Mouse (Mus musculus) embryonic facial prominence, embryonic 14.5 days (tissue): Measurements from ENCODE around the gene Olfr412. TPM values are rescaled to one million over a fixed set of nuclear protein-coding genes. Genes with fewer than 3 reads are reported as not detected.
A peak's percentile ranks its signal among the peaks of the same experiment; 100 is the strongest.

Experiments
- ATAC-seq: fragments of 200-750 bp; cut with Nextera tagmentation; 2 replicates; pipeline ENCODE4 v1.8.0; 2017; ENCODE audit warnings: low read depth, moderate number of reproducible peaks, moderate TSS enrichment
- DNase-seq: peaks from one replicate; pipeline ENCODE4 v3.0.0-alpha.2; 2015; ENCODE audit warnings: low spot score
- H3K27ac ChIP-seq: fragments of 300-500 bp; sonication (generic); replicated peaks from 2 replicates; pipeline ENCODE4 v1.5.1; 2014; ENCODE audit warnings: low read depth, mild to moderate bottlenecking, low read length, moderate library complexity
- H3K27me3 ChIP-seq: fragments of 300-500 bp; sonication (generic); replicated peaks from 2 replicates; pipeline ENCODE4 v1.6.1; 2014; ENCODE audit warnings: low read length; ENCODE audit not compliant: control insufficient read depth, insufficient read depth
- H3K36me3 ChIP-seq: fragments of 300-500 bp; sonication (generic); 2 replicates; pipeline ENCODE4 v1.6.1; 2014; ENCODE audit warnings: low read length, mixed read lengths; ENCODE audit not compliant: control insufficient read depth, insufficient read depth
- H3K4me1 ChIP-seq: fragments of 300-500 bp; sonication (generic); 2 replicates; pipeline ENCODE4 v1.6.1; 2014; ENCODE audit warnings: antibody characterized with exemption, low read length; ENCODE audit not compliant: control insufficient read depth, insufficient read depth
- H3K4me2 ChIP-seq: fragments of 300-500 bp; sonication (generic); 2 replicates; pipeline ENCODE4 v1.6.1; 2014; ENCODE audit warnings: low read depth, mild to moderate bottlenecking, low read length, moderate library complexity, mixed read lengths
- H3K4me3 ChIP-seq: fragments of 300-500 bp; sonication (generic); 2 replicates; pipeline ENCODE4 v1.5.1; 2014; ENCODE audit warnings: low read depth, mild to moderate bottlenecking, low read length
- H3K9ac ChIP-seq: fragments of 300-500 bp; sonication (generic); 2 replicates; pipeline ENCODE4 v1.6.1; 2014; ENCODE audit warnings: low read depth, mild to moderate bottlenecking, low read length, moderate library complexity, mixed read lengths
- H3K9me3 ChIP-seq: fragments of 300-500 bp; sonication (generic); 2 replicates; pipeline ENCODE4 v1.6.1; 2016; ENCODE audit warnings: low read length; ENCODE audit not compliant: control insufficient read depth
- WGBS: fragments of 180-500 bp; shearing (Covaris S2); extraction: QIAGEN DNeasy Blood & Tissue Kit; methylation state at CpG from one replicate; pipeline ENCODE4 v1.1.7; 2014; 5-methylcytosine and 5-hydroxymethylcytosine counted together
- polyA plus RNA-seq: library from polyadenylated mRNA; unstranded; fragments of >200 nt; fragmentation: Nextera tagmentation; extraction: Ambion mirVana; gene quantifications from 2 replicates; pipeline ENCODE4 v1.2.1, GENCODE M21; 2014

Olfr412 gene
- polyA plus RNA-seq, 1 experiment from 2014 or later, result not detected

- Histone ChIP-seq H3K9ac (no peak overlapping the region), H3K4me1 (peaks cover 18% of the 10 kb centered on the region), H3K27ac (no peak overlapping the region; the same call in 1 of the 2 replicates), H3K9me3 (no peaks in the 10 kb centered on the region), H3K36me3 (no peaks in the 10 kb centered on the region), H3K4me2 (no peak overlapping the region), H3K4me3 (no peak overlapping the region), H3K27me3 (no peaks in the 10 kb centered on the region)
- WGBS, result 53% methylated on average over 4 of the region's 4 CpGs
- DNase-seq (peak; percentile 93), ATAC-seq (peak; percentile 87)
These were observed 46.9 kb downstream of the Olfr412 start for GRCm38 (mm10) chr11:74408587-74409446.

- Histone ChIP-seq H3K27me3 (no peaks in the 10 kb centered on the region), H3K4me2 (no peak overlapping the region), H3K9ac (peak overlapping the region; percentile 9), H3K27ac (no peak overlapping the region; the same call in 1 of the 2 replicates), H3K36me3 (no peaks in the 10 kb centered on the region), H3K4me3 (no peak overlapping the region), H3K4me1 (peaks cover 18% of the 10 kb centered on the region), H3K9me3 (no peaks in the 10 kb centered on the region)
- DNase-seq, result peak; percentile 35
- 42% methylated on average over 5 of the region's 5 CpGs for WGBS
- ATAC-seq, result peak; percentile 13; the same call in 1 of the 2 replicates
These were observed 47.5 kb downstream of the Olfr412 start for GRCm38 (mm10) chr11:74409447-74409754.

- H3K9me3 ChIP-seq, result no peaks in the 10 kb centered on the region
- WGBS, result 48% methylated on average over 4 of the region's 4 CpGs
- H3K4me3 ChIP-seq, result no peak overlapping the region
- no peaks in the 10 kb centered on the region for H3K36me3 ChIP-seq
- peak overlapping the region; percentile 9 for H3K9ac ChIP-seq
- no peaks in the 10 kb centered on the region for H3K27me3 ChIP-seq
- H3K27ac ChIP-seq, result no peak overlapping the region; the same call in 1 of the 2 replicates
- peaks cover 18% of the 10 kb centered on the region for H3K4me1 ChIP-seq
- H3K4me2 ChIP-seq, result no peak overlapping the region
- ATAC-seq (peak; percentile 41), DNase-seq (peak; percentile 79)
These were observed 47.9 kb downstream of the Olfr412 start for GRCm38 (mm10) chr11:74409757-74410174.

GRCm38 (mm10) chr11:74411943-74412342, 50.1 kb downstream of the Olfr412 start:
- Histone ChIP-seq H3K4me3 (no peak overlapping the region), H3K27me3 (no peaks in the 10 kb centered on the region), H3K36me3 (no peaks in the 10 kb centered on the region), H3K27ac (no peak overlapping the region), H3K9me3 (no peaks in the 10 kb centered on the region), H3K9ac (no peak overlapping the region), H3K4me2 (no peak overlapping the region), H3K4me1 (peaks cover 18% of the 10 kb centered on the region)
- DNase-seq (no peak), ATAC-seq (no peak)
- WGBS, result 65% methylated on average over 3 of the region's 3 CpGs

GRCm38 (mm10) chr11:74412462-74412861, 50.6 kb downstream of the Olfr412 start:
- Histone ChIP-seq H3K27ac (no peak overlapping the region), H3K4me2 (no peak overlapping the region), H3K4me3 (no peak overlapping the region), H3K4me1 (peaks cover 18% of the 10 kb centered on the region), H3K36me3 (no peaks in the 10 kb centered on the region), H3K9me3 (no peaks in the 10 kb centered on the region), H3K27me3 (no peaks in the 10 kb centered on the region), H3K9ac (no peak overlapping the region)
- ATAC-seq (no peak), DNase-seq (no peak)
- WGBS, result 70% methylated on average over 3 of the region's 3 CpGs

GRCm38 (mm10) chr11:74413449-74413972, 51.6 kb downstream of the Olfr412 start:
- 63% methylated on average over 3 of the region's 3 CpGs for WGBS
- Histone ChIP-seq H3K36me3 (no peaks in the 10 kb centered on the region), H3K9ac (no peak overlapping the region), H3K4me3 (no peak overlapping the region), H3K4me1 (peaks cover 18% of the 10 kb centered on the region), H3K9me3 (no peaks in the 10 kb centered on the region), H3K27me3 (no peaks in the 10 kb centered on the region), H3K4me2 (no peak overlapping the region), H3K27ac (no peak overlapping the region)
- DNase-seq (no peak), ATAC-seq (no peak)

GRCm38 (mm10) chr11:74414112-74414511, 52.2 kb downstream of the Olfr412 start:
- DNase-seq, result no peak
- Histone ChIP-seq H3K27ac (no peak overlapping the region), H3K4me3 (no peak overlapping the region), H3K4me1 (peaks cover 14% of the 10 kb centered on the region), H3K9me3 (no peaks in the 10 kb centered on the region), H3K9ac (no peak overlapping the region), H3K4me2 (no peak overlapping the region), H3K27me3 (no peaks in the 10 kb centered on the region), H3K36me3 (no peaks in the 10 kb centered on the region)
- WGBS, result 64% methylated on average over 9 of the region's 9 CpGs
- ATAC-seq, result no peak

GRCm38 (mm10) chr11:74415736-74416135, 53.9 kb downstream of the Olfr412 start:
- Histone ChIP-seq H3K27me3 (no peaks in the 10 kb centered on the region), H3K9me3 (no peaks in the 10 kb centered on the region), H3K4me2 (no peak overlapping the region), H3K4me1 (no peaks in the 10 kb centered on the region), H3K9ac (no peak overlapping the region), H3K4me3 (no peak overlapping the region), H3K27ac (no peak overlapping the region), H3K36me3 (no peaks in the 10 kb centered on the region)
- peak; percentile 37 for DNase-seq
- 57% methylated on average over 12 of the region's 12 CpGs for WGBS
- ATAC-seq, result no peak
